Mouse (Mus musculus) testis, postnatal 14 days (tissue): Measurements from ENCODE around the gene Btg2.

Experiments used
- DNase-seq: peaks from one replicate; pipeline ENCODE4 v3.0.0; 2021; ENCODE audit warnings: low spot score

Btg2 gene

DNA sequence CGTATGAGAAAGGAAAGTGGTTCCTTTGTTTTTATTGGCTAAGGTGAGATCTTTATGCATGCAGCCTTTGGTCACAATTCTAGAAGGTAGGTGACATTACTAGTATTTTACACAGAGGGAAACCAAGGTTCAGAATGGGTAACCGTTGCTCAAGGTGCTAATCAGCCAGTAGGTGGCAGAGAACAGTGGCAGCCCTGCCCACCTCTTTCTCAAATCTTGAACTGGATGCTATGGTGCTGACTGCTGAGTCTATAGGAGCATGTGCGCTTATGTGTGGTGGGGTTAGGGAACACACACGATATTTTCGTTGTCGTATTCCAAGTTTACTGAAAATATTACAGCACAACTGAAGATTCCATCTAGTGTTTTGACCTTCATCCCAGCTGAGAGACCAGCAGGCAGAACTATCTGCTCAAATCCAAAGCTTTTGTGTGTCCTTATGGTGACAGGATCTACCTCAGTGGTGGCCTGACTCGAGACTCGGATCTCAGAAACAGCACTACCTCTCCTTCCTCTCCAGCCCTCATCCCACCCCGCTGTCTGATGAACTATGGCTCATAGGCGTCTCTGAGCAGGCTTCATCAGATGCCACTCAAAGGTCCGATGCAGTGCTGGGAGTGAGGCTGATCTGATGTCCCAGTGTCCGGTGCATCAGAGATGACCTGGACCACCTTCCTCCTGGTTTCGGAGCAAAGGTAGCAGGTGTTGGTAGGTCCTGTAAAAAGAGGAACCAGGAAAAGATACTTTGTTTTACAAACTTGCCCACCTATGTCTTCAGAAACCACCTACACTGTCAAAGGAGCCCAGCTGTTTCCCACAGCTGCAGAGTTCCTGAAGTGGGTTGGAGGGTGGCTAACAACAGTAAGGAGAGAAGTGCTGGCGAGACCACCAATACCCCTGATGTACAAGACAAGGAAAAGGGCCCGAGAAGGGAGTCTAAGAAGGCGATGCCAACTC, 18.9 kb downstream of the Btg2 start:
- DNase-seq, result peak; percentile 65

DNA sequence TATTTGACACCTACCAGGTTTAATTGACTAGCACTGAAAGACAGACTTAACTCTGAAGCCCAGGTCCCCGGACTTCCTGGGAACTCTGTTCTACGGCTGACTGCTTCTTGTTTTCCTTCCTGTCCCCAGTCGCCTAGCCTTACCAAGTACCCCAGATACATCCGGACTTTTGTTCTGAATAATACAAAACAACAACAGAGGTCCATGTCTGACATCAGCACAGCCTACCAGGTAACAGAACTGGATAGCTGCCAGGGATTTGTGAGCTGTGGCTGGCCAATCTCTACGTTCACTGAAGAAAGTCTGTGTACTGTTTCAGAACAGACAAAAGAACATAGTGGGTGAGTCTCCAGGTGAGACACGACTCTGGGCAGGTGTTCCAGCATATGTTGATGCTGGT, 20.1 kb downstream of the Btg2 start:
- no peak for DNase-seq

DNA sequence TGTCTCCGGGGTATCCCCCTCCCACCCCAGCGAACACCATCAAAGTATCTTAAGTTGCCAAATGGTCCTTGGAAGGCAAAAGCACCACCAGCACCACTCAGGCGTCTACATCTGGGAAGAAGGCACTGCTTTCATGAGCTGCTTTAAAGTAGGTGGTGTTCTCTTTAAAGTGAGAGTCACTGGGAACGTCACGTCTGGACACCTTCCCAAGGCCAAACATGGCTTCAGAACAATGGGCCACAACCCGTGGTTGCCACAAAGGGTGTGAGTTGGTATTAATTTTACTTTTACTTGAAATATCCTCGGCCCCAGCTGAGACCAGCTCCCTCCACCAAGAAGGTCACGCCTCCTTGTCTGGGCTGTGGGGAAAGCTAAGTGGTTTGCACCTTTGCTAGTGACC, 21.2 kb downstream of the Btg2 start:
- no peak for DNase-seq

DNA sequence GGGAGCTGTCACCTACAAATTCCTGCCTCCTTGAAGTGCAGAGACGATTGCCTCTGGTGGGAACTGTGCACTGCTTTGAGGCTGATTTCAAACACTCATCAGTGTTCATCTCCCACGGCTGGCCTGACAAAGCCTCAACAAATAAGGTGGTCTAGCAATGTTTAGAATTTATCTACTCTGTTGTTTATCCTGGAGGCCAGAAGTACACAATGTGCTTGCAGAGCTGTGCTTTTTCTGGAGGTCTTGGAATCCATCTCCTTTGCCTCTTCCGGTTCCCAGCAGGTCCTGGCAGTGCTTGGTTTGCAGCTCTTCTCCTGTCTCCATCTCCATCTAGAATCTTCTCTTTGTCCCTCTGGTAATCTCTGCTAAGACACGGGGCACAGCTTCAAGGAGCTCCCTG, 22.6 kb downstream of the Btg2 start:
- DNase-seq, result no peak

- DNase-seq, result no peak
Observed at GRCm38 (mm10) chr1:134055666-134056245, 23.2 kb downstream of the Btg2 start.

DNA sequence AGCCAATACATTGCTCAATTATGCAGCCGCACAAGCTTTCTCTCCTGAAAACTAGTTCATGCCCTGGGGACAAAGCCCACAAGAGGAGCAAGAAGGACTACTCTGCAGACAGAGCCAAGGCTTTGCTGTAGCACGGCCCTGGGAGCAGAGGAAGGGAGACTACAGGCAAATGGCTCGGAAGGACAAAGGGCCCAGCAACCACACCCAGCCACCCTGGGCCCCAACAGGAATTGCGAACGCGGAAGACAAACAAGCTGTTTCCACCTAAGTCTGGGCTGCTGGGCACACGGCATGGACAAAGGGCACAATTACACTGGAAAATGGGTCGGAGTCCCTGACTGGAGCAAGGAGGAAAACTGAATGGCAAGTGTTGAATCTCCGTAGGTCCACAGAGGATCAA, 23.9 kb downstream of the Btg2 start:
- no peak for DNase-seq

DNA sequence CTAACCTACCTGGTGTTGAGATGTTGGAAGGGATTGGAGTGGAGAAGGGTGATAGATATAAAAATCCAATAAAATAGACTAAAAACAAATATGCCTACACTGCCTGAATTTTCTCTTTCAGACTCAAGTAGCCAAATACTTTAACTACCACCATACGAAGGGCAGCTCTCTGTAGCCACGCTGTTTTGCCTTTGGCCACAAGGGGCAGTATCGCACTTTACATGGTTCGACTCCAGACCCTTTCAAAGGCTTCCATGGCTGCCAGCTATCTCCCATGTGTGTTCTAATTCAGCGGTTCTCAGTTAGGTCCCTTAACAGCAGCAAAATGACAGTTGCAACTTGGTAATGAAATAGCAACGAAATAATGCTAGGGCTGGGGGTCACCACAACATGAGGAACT, 25.7 kb downstream of the Btg2 start:
- DNase-seq, result peak; percentile 77

GRCm38 (mm10) chr1:134049542-134049941, 29.4 kb downstream of the Btg2 start:
- no peak for DNase-seq

GRCm38 (mm10) chr1:134048759-134049158, 30.2 kb downstream of the Btg2 start:
- DNase-seq, result peak; percentile 44

DNA sequence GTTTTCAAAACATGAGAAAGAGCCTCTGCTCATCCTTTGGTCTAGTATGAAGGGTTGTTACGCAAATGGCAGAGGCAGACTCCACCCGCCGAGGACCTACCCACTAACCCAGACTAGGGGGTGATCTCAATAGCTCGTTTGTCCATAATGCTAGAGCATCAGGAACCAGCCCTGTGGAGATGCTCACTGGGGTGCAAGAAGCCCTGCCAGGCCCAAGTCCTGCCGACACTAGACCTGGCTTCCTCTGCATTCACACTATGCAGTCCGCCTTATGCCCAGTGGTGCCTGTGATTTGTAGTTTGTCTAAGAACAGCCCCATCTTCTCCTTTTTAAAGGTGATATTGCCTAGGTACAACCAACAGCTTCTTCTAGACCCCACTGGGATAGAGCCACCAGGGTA, 31.5 kb downstream of the Btg2 start:
- no peak for DNase-seq

- DNase-seq, result no peak
Observed at GRCm38 (mm10) chr1:134046387-134046786, 32.5 kb downstream of the Btg2 start.

DNA sequence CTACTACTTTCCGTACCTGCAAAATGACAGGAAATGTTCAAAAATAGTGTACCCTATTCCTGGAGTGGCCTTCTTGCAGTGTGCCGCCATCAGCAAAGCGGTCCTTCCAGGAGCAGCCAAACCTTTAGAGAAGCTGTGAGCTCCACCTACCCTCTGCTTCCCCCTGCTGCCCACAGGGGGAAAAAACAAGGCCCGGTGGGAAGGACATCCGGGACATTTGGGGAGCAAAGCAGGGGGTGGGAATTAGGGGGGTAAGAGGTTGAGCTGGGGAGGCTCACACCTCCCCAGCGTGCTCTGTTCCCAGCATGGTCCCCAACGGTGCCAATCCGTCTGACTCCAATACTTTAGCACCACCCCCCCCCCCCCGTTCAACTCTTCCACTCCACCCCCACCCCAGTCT, 32.9 kb downstream of the Btg2 start:
- DNase-seq, result peak; percentile 60

DNA sequence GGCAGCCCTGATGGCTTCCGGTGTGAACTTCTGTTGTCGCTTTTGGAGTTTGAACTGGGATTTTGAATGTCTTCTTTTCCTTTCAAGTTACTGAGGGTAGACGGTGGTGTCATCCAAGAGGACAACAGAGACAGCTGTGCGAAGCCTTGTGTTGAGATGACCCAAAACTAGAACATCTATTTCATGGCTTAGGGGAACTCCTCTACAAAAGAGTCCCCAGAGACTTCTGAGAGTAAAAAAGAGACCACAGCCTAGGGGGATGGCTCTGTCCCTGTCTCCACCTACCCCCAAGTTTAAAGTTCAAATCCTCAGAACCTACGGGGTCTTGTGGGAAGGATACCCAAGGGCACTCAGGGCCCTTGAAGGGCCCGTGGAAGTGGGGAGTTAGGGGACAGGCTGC, 34.1 kb downstream of the Btg2 start:
- no peak for DNase-seq

DNA sequence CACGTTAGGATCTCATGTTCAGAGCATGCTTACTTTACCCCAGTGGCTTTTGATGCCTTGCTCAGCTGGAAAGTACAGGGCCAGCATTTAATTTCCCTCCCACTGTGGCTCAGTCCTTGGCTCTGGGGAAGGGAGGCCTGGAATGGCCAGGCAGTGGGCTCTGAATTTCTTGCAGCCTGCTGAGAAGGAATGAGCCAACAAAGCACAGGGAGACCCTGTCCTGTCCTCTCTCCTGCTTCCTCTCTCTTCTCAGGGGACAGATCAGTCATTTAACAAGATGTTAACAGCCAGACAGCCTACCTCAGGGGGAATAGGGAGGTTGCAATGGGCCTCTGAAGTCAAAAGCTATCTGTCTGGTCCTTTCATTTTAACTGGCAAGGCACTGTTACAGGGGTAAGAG, 36.6 kb downstream of the Btg2 start:
- no peak for DNase-seq

- no peak for DNase-seq
Observed at GRCm38 (mm10) chr1:134041900-134042299, 37.0 kb downstream of the Btg2 start.

DNA sequence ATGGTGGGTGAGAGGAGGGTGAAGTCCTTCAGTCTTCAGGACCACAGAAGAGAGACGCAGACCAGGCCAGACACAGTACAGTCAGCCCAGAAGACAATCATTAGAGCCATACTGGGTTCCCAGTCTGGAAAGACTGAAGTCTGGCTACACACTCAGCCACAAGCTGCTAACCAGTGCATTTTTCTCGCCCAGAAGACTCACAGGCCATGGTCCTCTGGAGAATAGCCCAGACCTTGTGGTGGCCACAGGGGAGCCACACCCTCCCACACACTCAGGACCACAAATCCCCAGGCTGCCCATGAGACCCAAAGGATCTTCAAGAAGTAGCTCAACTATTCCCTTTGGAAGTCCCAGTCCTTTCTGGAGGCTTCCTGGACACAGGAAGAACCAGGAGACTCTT, 39.6 kb downstream of the Btg2 start:
- DNase-seq, result no peak

DNA sequence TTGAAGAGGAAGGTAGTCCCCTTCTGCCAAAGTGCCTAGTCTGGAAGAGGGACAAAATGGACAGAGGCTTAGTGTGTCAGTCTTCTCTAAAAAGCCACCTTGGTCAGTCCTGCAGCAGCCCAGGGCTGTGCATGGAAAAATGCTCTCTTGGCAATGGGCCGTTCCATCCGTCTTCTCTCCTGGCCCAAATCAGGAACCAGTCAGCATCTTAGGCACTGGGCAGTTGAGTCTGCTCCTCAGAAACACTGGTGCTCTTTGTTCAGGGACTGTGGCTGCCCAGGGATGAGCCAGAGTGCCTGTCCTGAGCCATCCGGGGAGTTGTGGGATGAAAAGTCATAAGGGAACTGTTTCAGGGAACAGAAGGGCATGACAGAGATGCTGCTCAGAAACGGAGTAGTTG, 40.6 kb downstream of the Btg2 start:
- no peak for DNase-seq

DNA sequence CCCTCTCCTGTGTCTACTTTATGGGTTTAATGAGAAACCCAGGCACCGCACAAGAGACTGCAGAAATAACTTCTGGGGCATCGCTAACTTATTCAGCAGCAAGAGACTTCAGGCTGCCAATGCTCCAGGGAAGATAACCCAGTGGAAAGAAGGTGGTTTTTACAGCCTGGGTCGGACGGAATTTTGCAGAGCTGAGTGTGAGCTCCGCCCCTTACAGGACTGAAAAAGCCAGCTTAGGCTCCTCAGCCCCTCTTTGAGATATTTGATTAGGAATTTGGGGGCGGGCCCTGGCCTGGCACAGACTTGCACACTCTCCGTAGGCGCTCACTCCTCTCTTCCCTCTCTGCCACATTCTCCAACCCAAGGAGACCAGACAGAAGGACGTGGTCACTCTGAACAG, 41.7 kb downstream of the Btg2 start, which contains the start of gene Fmod:
Fmod (plus strand) TSS at position 83 of the 400 bp plus-strand sequence.
- DNase-seq, result no peak

DNA sequence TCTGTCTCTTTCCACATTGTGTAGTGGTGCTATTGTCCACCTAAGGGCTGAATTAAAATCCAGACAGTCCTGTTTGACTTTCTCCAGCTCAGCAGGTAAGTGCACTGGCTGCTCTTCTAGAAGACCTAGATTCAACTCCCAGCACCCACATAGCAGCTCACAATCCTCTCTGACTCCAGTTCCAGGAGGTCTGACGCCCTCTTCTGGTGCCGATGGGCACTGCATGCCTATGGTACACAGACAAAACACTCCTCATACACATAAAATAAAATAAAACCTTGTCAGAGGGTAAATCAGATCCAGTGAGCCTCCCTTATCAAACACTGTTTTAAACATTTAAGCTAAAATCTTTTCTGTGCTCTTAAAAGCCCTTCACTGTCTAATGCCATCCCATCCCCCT, 42.4 kb downstream of the Btg2 start:
- DNase-seq, result no peak

GRCm38 (mm10) chr1:134028161-134028846, 50.6 kb downstream of the Btg2 start:
- DNase-seq, result no peak

DNA sequence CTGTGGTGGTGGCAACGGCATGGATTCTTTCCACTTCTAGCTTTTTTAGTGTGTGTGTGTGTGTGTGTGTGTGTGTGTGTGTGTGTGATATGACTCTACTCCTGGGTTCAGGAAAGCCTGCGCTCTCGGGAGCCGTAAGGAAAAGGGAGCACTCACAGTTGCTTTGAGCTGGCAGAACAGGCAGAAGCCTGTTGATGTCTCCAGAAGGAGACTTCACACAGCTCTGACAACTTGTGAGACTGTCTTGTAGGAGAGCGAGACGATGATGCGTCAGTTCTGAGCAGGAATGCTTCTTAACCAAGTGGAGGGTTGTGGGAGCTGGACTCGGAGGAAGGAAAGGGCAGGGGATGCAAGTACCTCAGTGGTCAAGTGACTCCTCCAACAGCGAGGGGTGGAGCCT, 52.2 kb downstream of the Btg2 start:
- no peak for DNase-seq

DNA sequence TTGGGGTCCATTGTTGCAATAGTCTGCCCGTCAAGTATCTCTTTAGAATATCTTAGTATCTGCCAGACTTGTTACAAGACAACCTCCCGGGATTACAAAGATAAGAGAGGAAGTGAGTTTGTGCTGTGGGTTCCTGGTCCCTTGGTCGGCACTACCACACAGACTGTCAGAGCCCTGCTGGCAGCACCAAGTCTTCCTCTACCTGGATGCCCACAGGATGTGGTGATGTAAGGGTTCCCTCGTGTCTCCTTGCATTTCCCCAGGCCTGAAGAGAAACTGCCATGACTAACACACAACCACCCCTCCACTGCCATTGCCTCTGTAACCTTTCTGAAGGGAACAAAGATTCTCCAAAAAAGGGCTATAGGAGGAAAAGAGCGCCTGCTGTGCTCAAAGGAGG, 52.9 kb downstream of the Btg2 start:
- no peak for DNase-seq
